Mouse (Mus musculus) MEL (cell line): ENCODE measurements around the gene Fbrs.

Source experiments
- CTCF ChIP-seq, 3 experiments: IDR thresholded peaks in 2 of 3; conservative IDR thresholded peaks in 1 of 3; 2 replicates each; pipeline ENCODE4 v1.5.1; 2011 to 2012; ENCODE audit warnings: low read length in 3 of 3, low read depth in 2 of 3, mild to moderate bottlenecking in 2 of 3, improper control_type of control experiment in 1 of 3, inconsistent platforms in 1 of 3, mixed read lengths in 1 of 3, moderate library complexity in 1 of 3; ENCODE audit not compliant: control insufficient read depth in 1 of 3, insufficient read depth in 1 of 3, poor library complexity in 1 of 3, severe bottlenecking in 1 of 3
- GATA1 ChIP-seq: IDR thresholded peaks from 2 replicates; pipeline ENCODE4 v1.6.1; 2011; ENCODE audit warnings: low read depth, low read length, improper control_type of control experiment
- POLR2AphosphoS2 ChIP-seq: IDR thresholded peaks from 2 replicates; pipeline ENCODE4 v1.6.1; 2011; ENCODE audit warnings: low read length, improper control_type of control experiment
- RAD21 ChIP-seq: IDR thresholded peaks from 2 replicates; pipeline ENCODE4 v1.6.1; 2011; ENCODE audit warnings: mild to moderate bottlenecking, low read depth, low read length, improper control_type of control experiment

GRCm38 (mm10) chr7:127466606-127467005, 12.4 kb upstream of the Fbrs start:
- no peak for TF ChIP-seq RAD21
- TF ChIP-seq CTCF (IDR thresholded peaks at IDR 0.05 in 2 of 3, conservative IDR thresholded peaks at IDR 0.05 in 1 of 3; ENCODE audit: control insufficient read depth in 1 of 3, insufficient read depth in 1 of 3, low read depth in 2 of 3, low read length in 3 of 3, poor library complexity in 1 of 3, severe bottlenecking in 1 of 3), result no peak
- no peak for TF ChIP-seq GATA1
- no peak for TF ChIP-seq POLR2AphosphoS2
